Mouse (Mus musculus): ENCODE data around the gene Wdr62. TPM values are rescaled to one million over a fixed set of nuclear protein-coding genes. Genes with fewer than 3 reads are reported as not detected.

Wdr62 gene
- polyA plus RNA-seq, 1 experiment from 2014 or later, result 8.7 TPM

DNA sequence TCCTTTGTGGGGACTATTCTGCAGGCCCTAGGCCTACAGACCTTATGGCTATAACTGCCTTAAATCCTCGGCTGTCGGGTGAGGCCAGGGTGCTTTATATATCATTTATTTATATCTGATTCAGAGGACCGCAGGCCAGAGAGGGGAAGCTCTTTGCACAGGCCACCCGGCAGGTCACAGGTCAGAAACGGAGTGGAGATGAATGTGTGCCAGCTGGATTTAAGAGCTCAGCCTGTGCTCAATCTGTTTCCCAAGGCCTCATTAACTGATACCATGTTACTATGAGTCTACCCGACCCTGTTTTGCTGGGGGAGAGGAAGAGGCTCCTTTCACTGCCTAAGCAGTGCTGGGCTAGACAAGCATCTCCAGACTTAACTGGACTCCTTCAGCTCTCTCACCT lies 5.8 kb downstream of the Wdr62 start:
- no peak overlapping the region for H3K9ac ChIP-seq (ENCODE audit: low read length)
- 73% methylated on average over 6 of the region's 6 CpGs for WGBS
- H3K27ac ChIP-seq (replicated peaks in 1 of 2; ENCODE audit: control insufficient read depth in 1 of 2, insufficient read depth in 1 of 2, low read depth in 2 of 2, low read length in 2 of 2), result no peak overlapping the region
- H3K4me1 ChIP-seq (ENCODE audit: control insufficient read depth in 2 of 2, insufficient read depth in 2 of 2, low read length in 2 of 2), result peaks cover 6 to 12% of the 10 kb centered on the region in 2 experiments
- H3K4me3 ChIP-seq (ENCODE audit: control insufficient read depth in 1 of 2, insufficient read depth in 1 of 2, low read depth in 1 of 2, low read length in 2 of 2), result no peak overlapping the region
- no peak for ATAC-seq (ENCODE audit: insufficient number of reproducible peaks, insufficient read depth, low FRiP score, low read depth)
- no peaks in the 10 kb centered on the region for H3K9me3 ChIP-seq (ENCODE audit: control insufficient read depth, low read length)
- no peak overlapping the region for H3K4me2 ChIP-seq (ENCODE audit: low read length)
- H3K27me3 ChIP-seq (ENCODE audit: control insufficient read depth, insufficient read depth, low read length), result no peaks in the 10 kb centered on the region
- peaks cover 33% of the 10 kb centered on the region for H3K36me3 ChIP-seq (ENCODE audit: control insufficient read depth, insufficient read depth, low read length)

DNA sequence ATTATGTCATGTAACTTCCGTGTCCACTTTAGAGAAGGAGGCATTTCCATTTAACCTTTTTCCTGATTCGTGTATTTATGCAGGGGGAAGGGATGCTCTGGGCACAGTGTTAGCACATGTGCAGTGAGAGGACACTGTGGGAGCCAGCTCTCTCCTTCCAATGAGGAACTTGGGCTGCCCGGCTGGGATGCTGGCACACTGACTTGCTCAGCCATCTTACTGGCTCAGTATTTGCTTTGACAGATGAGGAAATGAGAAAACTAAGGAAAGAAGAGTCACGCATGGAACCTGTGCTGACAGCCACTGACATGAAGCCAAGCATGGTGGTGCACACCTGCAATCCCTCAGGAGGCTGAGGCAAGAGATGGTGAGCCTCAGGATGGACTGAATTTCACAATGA lies 10.6 kb downstream of the Wdr62 start:
- Histone ChIP-seq H3K36me3 (ENCODE audit: control insufficient read depth, insufficient read depth, low read length) (peaks cover 55% of the 10 kb centered on the region), H3K4me3 (ENCODE audit: control insufficient read depth in 1 of 2, insufficient read depth in 1 of 2, low read depth in 1 of 2, low read length in 2 of 2) (no peak overlapping the region), H3K9me3 (ENCODE audit: control insufficient read depth, low read length) (no peaks in the 10 kb centered on the region), H3K4me2 (ENCODE audit: low read length) (no peak overlapping the region), H3K9ac (ENCODE audit: low read length) (no peak overlapping the region), H3K4me1 (ENCODE audit: control insufficient read depth in 2 of 2, insufficient read depth in 2 of 2, low read length in 2 of 2) (peaks cover 3 to 6% of the 10 kb centered on the region in 2 experiments; a peak in 2 of 4 replicates), H3K27me3 (ENCODE audit: control insufficient read depth, insufficient read depth, low read length) (no peaks in the 10 kb centered on the region), H3K27ac (replicated peaks in 1 of 2; ENCODE audit: control insufficient read depth in 1 of 2, insufficient read depth in 1 of 2, low read depth in 2 of 2, low read length in 2 of 2) (no peak overlapping the region)
- ATAC-seq (ENCODE audit: insufficient number of reproducible peaks, insufficient read depth, low FRiP score, low read depth), result no peak
- 83% methylated on average over 4 of the region's 4 CpGs for WGBS

GRCm38 (mm10) chr7:30266780-30267179 lies 13.4 kb downstream of the Wdr62 start:
- Histone ChIP-seq H3K9me3 (ENCODE audit: control insufficient read depth, low read length) (no peaks in the 10 kb centered on the region), H3K36me3 (ENCODE audit: control insufficient read depth, insufficient read depth, low read length) (peaks cover 66% of the 10 kb centered on the region), H3K27ac (replicated peaks in 1 of 2; ENCODE audit: control insufficient read depth in 1 of 2, insufficient read depth in 1 of 2, low read depth in 2 of 2, low read length in 2 of 2) (peak overlapping the region; percentile 4 to 48; a peak in 3 of 4 replicates), H3K27me3 (ENCODE audit: control insufficient read depth, insufficient read depth, low read length) (no peaks in the 10 kb centered on the region), H3K4me1 (ENCODE audit: control insufficient read depth in 2 of 2, insufficient read depth in 2 of 2, low read length in 2 of 2) (peaks cover 0 to 6% of the 10 kb centered on the region in 2 experiments; a peak in 2 of 4 replicates), H3K9ac (ENCODE audit: low read length) (peak overlapping the region; percentile 14; the same call in 1 of the 2 replicates), H3K4me3 (ENCODE audit: control insufficient read depth in 1 of 2, insufficient read depth in 1 of 2, low read depth in 1 of 2, low read length in 2 of 2) (no peak overlapping the region), H3K4me2 (ENCODE audit: low read length) (no peak overlapping the region)
- 24% methylated on average over 3 of the region's 3 CpGs for WGBS
- no peak for ATAC-seq (ENCODE audit: insufficient number of reproducible peaks, insufficient read depth, low FRiP score, low read depth)

GRCm38 (mm10) chr7:30265935-30266334 lies 14.3 kb downstream of the Wdr62 start:
- 92% methylated on average over 7 of the region's 7 CpGs for WGBS
- no peaks in the 10 kb centered on the region for H3K27me3 ChIP-seq (ENCODE audit: control insufficient read depth, insufficient read depth, low read length)
- H3K4me3 ChIP-seq (ENCODE audit: control insufficient read depth in 1 of 2, insufficient read depth in 1 of 2, low read depth in 1 of 2, low read length in 2 of 2), result no peak overlapping the region
- peaks cover 63% of the 10 kb centered on the region for H3K36me3 ChIP-seq (ENCODE audit: control insufficient read depth, insufficient read depth, low read length)
- no peak overlapping the region for H3K27ac ChIP-seq (replicated peaks in 1 of 2; ENCODE audit: control insufficient read depth in 1 of 2, insufficient read depth in 1 of 2, low read depth in 2 of 2, low read length in 2 of 2)
- H3K4me2 ChIP-seq (ENCODE audit: low read length), result no peak overlapping the region
- ATAC-seq (ENCODE audit: insufficient number of reproducible peaks, insufficient read depth, low FRiP score, low read depth), result no peak
- no peaks in the 10 kb centered on the region for H3K9me3 ChIP-seq (ENCODE audit: control insufficient read depth, low read length)
- peaks cover 0 to 6% of the 10 kb centered on the region in 2 experiments; a peak in 2 of 4 replicates for H3K4me1 ChIP-seq (ENCODE audit: control insufficient read depth in 2 of 2, insufficient read depth in 2 of 2, low read length in 2 of 2)
- no peak overlapping the region for H3K9ac ChIP-seq (ENCODE audit: low read length)

- Histone ChIP-seq H3K27me3 (ENCODE audit: control insufficient read depth, insufficient read depth, low read length) (no peaks in the 10 kb centered on the region), H3K36me3 (ENCODE audit: control insufficient read depth, insufficient read depth, low read length) (peaks cover 59% of the 10 kb centered on the region), H3K4me1 (ENCODE audit: control insufficient read depth in 2 of 2, insufficient read depth in 2 of 2, low read length in 2 of 2) (peaks cover 0 to 6% of the 10 kb centered on the region in 2 experiments; a peak in 2 of 4 replicates), H3K9ac (ENCODE audit: low read length) (no peak overlapping the region), H3K4me2 (ENCODE audit: low read length) (no peak overlapping the region), H3K4me3 (ENCODE audit: control insufficient read depth in 1 of 2, insufficient read depth in 1 of 2, low read depth in 1 of 2, low read length in 2 of 2) (no peak overlapping the region), H3K9me3 (ENCODE audit: control insufficient read depth, low read length) (no peaks in the 10 kb centered on the region), H3K27ac (replicated peaks in 1 of 2; ENCODE audit: control insufficient read depth in 1 of 2, insufficient read depth in 1 of 2, low read depth in 2 of 2, low read length in 2 of 2) (no peak overlapping the region)
- no peak for ATAC-seq (ENCODE audit: insufficient number of reproducible peaks, insufficient read depth, low FRiP score, low read depth)
- 88% methylated on average over 5 of the region's 5 CpGs for WGBS
Observed at GRCm38 (mm10) chr7:30265531-30265930, 14.7 kb downstream of the Wdr62 start.

- Histone ChIP-seq H3K36me3 (ENCODE audit: control insufficient read depth, insufficient read depth, low read length) (peaks cover 54% of the 10 kb centered on the region), H3K4me3 (ENCODE audit: control insufficient read depth in 1 of 2, insufficient read depth in 1 of 2, low read depth in 1 of 2, low read length in 2 of 2) (no peak overlapping the region), H3K4me1 (ENCODE audit: control insufficient read depth in 2 of 2, insufficient read depth in 2 of 2, low read length in 2 of 2) (peaks cover 0 to 6% of the 10 kb centered on the region in 2 experiments; a peak in 2 of 4 replicates), H3K9ac (ENCODE audit: low read length) (no peak overlapping the region), H3K4me2 (ENCODE audit: low read length) (no peak overlapping the region), H3K9me3 (ENCODE audit: control insufficient read depth, low read length) (no peaks in the 10 kb centered on the region), H3K27me3 (ENCODE audit: control insufficient read depth, insufficient read depth, low read length) (no peaks in the 10 kb centered on the region), H3K27ac (replicated peaks in 1 of 2; ENCODE audit: control insufficient read depth in 1 of 2, insufficient read depth in 1 of 2, low read depth in 2 of 2, low read length in 2 of 2) (no peak overlapping the region)
- WGBS, result 71% methylated on average over 2 of the region's 2 CpGs
- no peak for ATAC-seq (ENCODE audit: insufficient number of reproducible peaks, insufficient read depth, low FRiP score, low read depth)
Observed at GRCm38 (mm10) chr7:30265041-30265440, 15.2 kb downstream of the Wdr62 start.

GRCm38 (mm10) chr7:30251956-30252954 lies 28.0 kb downstream of the Wdr62 start:
- Histone ChIP-seq H3K4me3 (ENCODE audit: control insufficient read depth in 1 of 2, insufficient read depth in 1 of 2, low read depth in 1 of 2, low read length in 2 of 2) (no peak overlapping the region), H3K9me3 (ENCODE audit: control insufficient read depth, low read length) (no peaks in the 10 kb centered on the region), H3K27ac (replicated peaks in 1 of 2; ENCODE audit: control insufficient read depth in 1 of 2, insufficient read depth in 1 of 2, low read depth in 2 of 2, low read length in 2 of 2) (no peak overlapping the region), H3K27me3 (ENCODE audit: control insufficient read depth, insufficient read depth, low read length) (no peaks in the 10 kb centered on the region), H3K4me1 (ENCODE audit: control insufficient read depth in 2 of 2, insufficient read depth in 2 of 2, low read length in 2 of 2) (no peaks in the 10 kb centered on the region), H3K36me3 (ENCODE audit: control insufficient read depth, insufficient read depth, low read length) (peaks cover 44% of the 10 kb centered on the region), H3K9ac (ENCODE audit: low read length) (no peak overlapping the region), H3K4me2 (ENCODE audit: low read length) (no peak overlapping the region)
- 0 out of 2 replicates have a peak, but pooled peaks have one; percentile 45 for ATAC-seq (ENCODE audit: insufficient number of reproducible peaks, insufficient read depth, low FRiP score, low read depth)
- WGBS, result 85% methylated on average over 12 of the region's 12 CpGs

Data from heart, embryonic 14.5 days (tissue).